Mouse (Mus musculus) embryonic fibroblast, embryonic 13.5 days (primary cell): ENCODE data around the gene Ly86. TPM values are rescaled to one million over a fixed set of nuclear protein-coding genes. Genes with fewer than 3 reads are reported as not detected.
A peak's percentile ranks its signal among the peaks of the same experiment; 100 is the strongest.

ENCODE experiments used
- H3K27ac ChIP-seq: 2 replicates; pipeline ENCODE4 v1.5.1; 2012; ENCODE audit warnings: low read length, control low read depth, inconsistent platforms; ENCODE audit not compliant: insufficient read depth
- H3K4me1 ChIP-seq: 2 replicates; pipeline ENCODE4 v1.6.1; 2011; ENCODE audit warnings: low read length; ENCODE audit not compliant: control insufficient read depth, insufficient read depth
- H3K4me3 ChIP-seq: 2 replicates; pipeline ENCODE4 v1.5.1; 2011; ENCODE audit warnings: mild to moderate bottlenecking, control low read depth, low read length; ENCODE audit not compliant: insufficient read depth
- CTCF ChIP-seq: IDR thresholded peaks from 2 replicates; pipeline ENCODE4 v1.5.1; 2011; ENCODE audit warnings: mild to moderate bottlenecking, control low read depth, low read length, moderate library complexity, borderline replicate concordance; ENCODE audit not compliant: insufficient read depth
- POLR2A ChIP-seq: IDR thresholded peaks from 2 replicates; pipeline ENCODE4 v1.6.1; 2011; ENCODE audit warnings: low read depth, mild to moderate bottlenecking, control low read depth, low read length, moderate library complexity
- polyA plus RNA-seq: library from polyadenylated mRNA; stranded (reverse); fragments of >200 nt; gene quantifications from 2 replicates; pipeline ENCODE4 v1.2.4, GENCODE M21; 2011; ENCODE audit warnings: low read depth; ENCODE audit not compliant: missing spikeins, insufficient read length

Gene Ly86
- 0.93 TPM in 1 of 2 replicates, not detected in the other for polyA plus RNA-seq

DNA sequence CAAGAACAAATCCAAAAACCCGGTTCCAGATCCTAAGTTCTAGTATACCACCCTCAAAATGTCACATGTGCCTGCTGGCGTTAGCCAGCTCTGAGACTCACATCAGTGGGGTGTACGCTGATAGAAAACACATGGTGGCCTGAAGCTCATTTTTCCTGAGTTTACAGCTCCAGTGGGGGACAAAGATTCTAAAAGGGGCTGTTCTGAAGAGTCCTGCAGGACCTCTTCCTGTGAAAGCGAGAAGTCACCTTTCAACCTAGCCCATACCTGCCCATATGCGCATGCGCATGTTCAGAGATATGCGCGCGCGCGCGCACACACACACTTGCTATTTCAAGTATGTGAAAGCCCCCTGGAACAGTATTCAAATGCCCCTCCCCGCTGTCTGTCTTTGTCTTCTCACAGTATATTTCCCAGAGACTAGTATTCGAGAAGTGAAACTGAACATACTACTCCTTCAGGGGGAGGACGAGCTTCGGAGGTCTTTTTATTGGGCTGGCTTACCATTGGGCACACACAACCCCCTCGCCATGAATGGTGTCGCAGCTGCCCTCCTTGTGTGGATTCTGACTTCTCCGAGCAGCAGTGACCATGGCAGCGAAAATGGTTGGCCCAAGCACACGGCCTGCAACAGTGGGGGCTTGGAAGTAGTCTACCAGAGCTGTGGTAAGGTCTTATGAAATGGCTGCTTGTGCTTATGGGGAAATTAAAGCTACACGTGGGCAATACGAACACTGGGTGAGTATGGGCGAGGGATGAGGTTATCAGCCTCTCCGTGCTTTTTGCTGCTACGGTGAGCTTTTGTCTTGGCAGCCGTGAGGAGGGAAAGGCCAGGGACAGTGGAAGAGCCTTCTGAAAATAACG lies at the start of gene Ly86:
Gene Ly86 (plus strand): TSS at position 300 of the 864 bp plus-strand sequence.
- H3K4me3 ChIP-seq, result no peak within 1 kb of the TSS
- H3K4me1 ChIP-seq, result 0 out of 2 replicates have a peak, but pooled peaks cover 4% of the 10 kb centered on the region
- no peak for TF ChIP-seq POLR2A
- TF ChIP-seq CTCF, result no peak
- H3K27ac ChIP-seq, result no peak within 1 kb of the TSS

DNA sequence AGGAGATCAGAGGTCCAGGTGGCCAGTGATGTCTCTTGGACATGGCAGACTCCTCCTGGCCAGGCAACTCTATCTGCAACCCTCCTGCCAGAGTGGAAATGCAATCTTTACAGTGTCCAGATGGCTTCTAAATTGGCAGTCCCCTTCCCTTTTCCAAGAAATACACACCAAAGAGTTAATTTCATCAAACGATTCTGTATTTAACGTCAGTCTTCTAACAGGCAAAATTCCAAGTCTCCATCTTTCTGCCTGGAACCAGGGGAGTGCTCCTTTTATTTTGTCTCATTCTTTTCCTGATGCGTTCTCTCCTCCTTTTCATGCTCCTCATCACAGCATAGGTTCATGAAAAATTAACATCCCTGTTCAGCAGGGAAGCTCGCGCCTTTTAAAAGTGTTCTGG lies 47.1 kb upstream of the Ly86 start:
- H3K27ac ChIP-seq, result no peak overlapping the region
- H3K4me1 ChIP-seq, result peaks cover under 1% of the 10 kb centered on the region; the same call in 1 of the 2 replicates

DNA sequence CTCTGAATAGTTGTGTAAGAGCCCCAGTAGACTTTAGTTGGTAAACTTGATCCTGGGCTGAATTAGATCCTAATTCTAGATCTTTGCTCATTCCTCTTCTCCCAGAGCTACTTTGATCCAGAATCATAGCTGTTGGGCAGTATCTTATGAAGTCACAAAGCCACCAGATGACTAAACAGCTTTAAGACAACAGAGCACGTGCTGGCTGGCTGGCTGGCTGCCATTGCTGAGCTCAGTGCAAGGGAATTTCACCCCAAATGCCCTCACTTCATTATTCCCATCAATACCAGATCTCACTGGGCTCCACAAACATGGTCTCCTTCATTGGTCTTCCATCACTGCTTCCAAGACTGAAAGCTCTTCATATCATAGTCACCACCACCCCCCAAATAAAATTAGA lies 46.2 kb upstream of the Ly86 start:
- peaks cover 4% of the 10 kb centered on the region for H3K4me1 ChIP-seq
- no peak overlapping the region for H3K27ac ChIP-seq
- TF ChIP-seq POLR2A (no peak), CTCF (no peak)

More for the DNA sequence above, 47.1 kb upstream of the Ly86 start:
- TF ChIP-seq POLR2A (no peak), CTCF (no peak)
- H3K4me3 ChIP-seq, result no peak overlapping the region

DNA sequence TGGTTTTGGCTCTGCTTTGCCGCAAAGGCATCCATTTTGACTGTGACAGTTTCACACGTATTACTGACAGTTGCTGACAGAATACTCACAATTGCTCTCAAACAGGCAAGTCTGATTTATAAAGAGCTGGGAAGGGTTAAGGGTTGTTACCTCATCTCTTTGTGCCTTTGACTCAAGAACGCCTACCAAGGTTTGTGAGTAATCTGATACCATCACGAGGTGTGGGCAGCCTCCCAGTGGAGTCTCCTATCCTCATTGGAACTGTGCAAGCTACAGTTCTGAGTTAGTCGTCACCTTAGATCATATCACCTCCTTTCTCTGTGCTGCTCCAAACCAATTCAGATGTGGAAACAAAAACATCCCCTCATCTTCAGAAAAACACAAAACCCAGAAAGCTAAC lies 42.1 kb upstream of the Ly86 start:
- TF ChIP-seq POLR2A (no peak), CTCF (no peak)
- Histone ChIP-seq H3K27ac (peak overlapping the region; percentile 84), H3K4me3 (no peak overlapping the region), H3K4me1 (peaks cover 4% of the 10 kb centered on the region)

More for the DNA sequence above, 46.2 kb upstream of the Ly86 start:
- no peak overlapping the region for H3K4me3 ChIP-seq

DNA sequence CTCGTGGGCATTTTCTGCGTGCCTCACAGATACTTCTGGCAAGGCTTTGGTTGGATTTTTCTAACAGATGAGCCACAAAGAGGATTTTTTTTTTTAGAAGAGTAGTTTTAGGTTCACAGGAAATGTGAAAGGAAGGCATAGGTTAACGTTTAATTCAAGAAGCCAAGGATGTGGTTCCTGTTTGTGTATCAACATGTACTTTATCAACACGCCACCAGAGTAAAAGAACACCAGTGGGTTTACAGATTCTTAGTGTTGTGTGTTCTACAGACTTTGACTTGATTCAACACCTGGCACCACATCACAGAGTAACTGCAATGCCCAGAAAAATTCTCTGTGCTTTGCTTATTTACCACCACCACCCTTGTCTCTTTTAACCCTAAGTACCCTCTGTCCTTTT lies 37.0 kb upstream of the Ly86 start:
- Histone ChIP-seq H3K4me1 (peaks cover 2% of the 10 kb centered on the region; the same call in 1 of the 2 replicates), H3K4me3 (no peak overlapping the region), H3K27ac (no peak overlapping the region)
- TF ChIP-seq POLR2A (no peak), CTCF (no peak)

DNA sequence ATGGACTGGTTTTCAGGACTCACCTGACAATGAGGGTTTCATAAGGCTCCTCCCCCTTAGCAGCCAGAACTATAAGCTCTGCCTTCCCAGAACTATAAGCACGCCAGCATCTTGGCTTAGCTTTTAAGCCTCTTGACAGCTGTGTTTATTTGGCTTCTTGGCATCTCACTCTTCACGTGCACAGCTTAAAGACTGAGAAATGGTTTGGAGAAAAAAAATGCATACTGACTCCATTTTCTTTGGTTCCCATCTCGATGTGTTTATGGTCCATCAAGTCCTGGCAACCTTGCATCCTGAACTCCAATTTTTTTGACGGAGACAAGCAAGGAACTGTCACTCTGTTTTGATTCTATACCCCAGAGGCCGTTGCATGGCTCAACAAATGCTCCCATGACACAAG lies 35.7 kb upstream of the Ly86 start:
- Histone ChIP-seq H3K27ac (no peak overlapping the region), H3K4me1 (no peaks in the 10 kb centered on the region), H3K4me3 (no peak overlapping the region)
- TF ChIP-seq CTCF (no peak), POLR2A (no peak)

DNA sequence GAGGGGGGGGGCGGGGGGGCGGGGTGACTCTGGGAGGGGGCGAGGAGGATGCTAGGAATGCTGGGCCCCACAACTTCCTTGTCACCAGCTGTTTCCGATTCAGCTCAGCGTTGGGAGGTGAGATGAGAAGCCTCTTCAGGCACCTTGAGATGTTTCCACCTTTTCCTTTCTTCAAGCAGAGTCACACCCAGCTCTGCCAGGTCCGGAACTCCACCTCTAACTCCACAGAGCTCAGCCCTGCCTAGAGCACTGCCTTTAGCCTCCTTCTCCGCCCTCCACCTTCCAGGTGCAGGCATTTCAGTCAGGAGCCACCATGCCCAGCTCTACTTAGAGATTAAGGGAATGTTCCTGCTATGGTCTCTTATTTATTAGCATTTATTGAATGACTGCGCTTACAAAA lies 34.7 kb upstream of the Ly86 start:
- no peak overlapping the region for H3K27ac ChIP-seq
- no peaks in the 10 kb centered on the region for H3K4me1 ChIP-seq
- TF ChIP-seq POLR2A (no peak), CTCF (no peak)
- H3K4me3 ChIP-seq, result no peak overlapping the region

DNA sequence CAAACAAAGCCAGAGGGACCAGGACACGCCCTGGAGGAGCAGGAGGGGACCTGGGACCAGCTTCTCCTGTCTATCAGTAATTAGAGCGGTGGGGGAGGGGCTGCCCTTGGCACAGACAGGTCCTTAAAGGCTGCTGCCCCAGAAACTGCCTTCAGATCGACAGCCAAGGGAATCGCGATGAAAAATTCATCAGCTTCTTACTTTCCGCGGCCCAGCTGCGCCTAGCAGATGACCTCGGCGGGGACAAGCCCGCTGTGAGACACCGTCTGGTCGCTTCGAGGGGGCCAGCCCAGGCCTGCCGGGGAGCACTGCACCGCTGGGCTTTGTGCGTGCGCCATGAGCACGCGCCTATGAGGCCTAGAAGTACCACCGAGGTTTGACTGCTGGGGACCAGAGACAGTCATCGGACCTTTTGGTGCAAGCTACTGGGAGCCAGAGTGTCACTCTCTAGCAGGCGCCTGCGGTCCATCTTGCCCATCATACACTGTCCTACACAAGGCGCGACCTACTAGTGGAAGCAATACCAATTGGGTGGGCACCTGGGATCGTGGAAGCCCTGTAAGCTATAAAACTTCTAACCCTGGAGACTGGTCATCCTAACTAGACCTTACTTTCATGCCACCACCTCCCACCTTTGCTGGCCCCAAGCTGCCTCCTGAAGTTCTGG lies 33.3 kb upstream of the Ly86 start:
- Histone ChIP-seq H3K4me1 (no peaks in the 10 kb centered on the region), H3K27ac (no peak overlapping the region), H3K4me3 (no peak overlapping the region)
- no peak for TF ChIP-seq CTCF
- TF ChIP-seq POLR2A, result no peak

DNA sequence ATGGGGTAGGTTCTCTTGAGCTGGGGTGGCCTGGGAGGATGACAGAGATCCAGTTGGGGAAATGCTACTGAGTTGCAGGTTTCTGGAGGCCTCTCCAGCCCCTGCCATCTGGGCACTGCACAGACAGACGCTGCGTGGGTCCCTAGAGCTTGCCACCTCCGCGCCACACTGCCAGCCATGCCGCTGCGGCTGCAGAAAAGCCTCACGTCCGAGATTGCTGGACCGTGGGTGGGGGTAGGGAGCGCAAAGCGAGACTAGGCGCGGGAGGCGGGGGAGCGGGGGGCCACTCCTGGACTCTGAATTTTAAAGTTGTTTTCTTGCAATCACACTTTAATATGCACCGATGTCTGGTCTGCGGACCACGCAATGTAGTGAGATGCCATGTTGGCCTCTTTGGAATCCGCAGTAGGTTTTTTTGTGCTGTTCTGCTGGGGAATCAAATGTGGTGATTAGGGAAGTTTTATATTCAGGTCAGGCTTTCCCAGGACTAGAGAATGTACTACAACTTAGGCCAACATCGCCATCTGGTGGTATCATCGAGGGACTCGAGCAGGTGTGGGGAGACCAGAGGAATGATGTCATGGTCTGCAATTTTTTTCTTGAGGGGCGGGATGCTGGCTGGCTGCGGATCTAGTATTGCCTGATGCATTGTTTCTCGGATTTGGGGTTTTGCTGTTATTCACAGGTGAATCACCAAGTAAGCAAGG lies 32.6 kb upstream of the Ly86 start:
- Histone ChIP-seq H3K4me1 (no peaks in the 10 kb centered on the region), H3K4me3 (no peak overlapping the region), H3K27ac (no peak overlapping the region)
- peak; percentile 69; the same call in 1 of the 2 replicates for TF ChIP-seq CTCF
- no peak for TF ChIP-seq POLR2A

DNA sequence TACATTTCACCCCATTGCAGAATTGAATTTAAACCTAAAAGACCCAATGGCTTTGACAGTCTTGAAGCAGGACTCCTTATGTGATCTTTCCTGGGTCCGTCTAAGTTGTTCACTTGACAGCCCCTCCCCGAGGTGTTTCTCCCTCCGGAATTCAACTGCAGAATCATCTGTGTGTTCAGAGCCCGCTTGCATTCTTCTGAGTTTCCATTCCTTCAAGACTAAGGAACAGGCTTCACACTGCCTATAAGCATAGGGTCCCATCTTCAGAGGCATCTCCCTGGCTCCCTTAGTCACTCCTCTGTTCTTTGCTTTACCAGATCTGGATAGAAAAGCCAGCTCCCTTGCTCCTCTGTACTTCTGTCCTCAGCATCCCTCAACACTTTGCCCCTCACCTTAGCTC lies 32.1 kb upstream of the Ly86 start:
- Histone ChIP-seq H3K27ac (no peak overlapping the region), H3K4me1 (no peaks in the 10 kb centered on the region), H3K4me3 (no peak overlapping the region)
- TF ChIP-seq POLR2A, result no peak
- TF ChIP-seq CTCF, result no peak
